Mouse (Mus musculus): ENCODE data around the gene Sh2d6. TPM values are rescaled to one million over a fixed set of nuclear protein-coding genes. Genes with fewer than 3 reads are reported as not detected.

Gene Sh2d6
- polyA plus RNA-seq, 1 experiment from 2014 or later = 0.26 TPM

DNA sequence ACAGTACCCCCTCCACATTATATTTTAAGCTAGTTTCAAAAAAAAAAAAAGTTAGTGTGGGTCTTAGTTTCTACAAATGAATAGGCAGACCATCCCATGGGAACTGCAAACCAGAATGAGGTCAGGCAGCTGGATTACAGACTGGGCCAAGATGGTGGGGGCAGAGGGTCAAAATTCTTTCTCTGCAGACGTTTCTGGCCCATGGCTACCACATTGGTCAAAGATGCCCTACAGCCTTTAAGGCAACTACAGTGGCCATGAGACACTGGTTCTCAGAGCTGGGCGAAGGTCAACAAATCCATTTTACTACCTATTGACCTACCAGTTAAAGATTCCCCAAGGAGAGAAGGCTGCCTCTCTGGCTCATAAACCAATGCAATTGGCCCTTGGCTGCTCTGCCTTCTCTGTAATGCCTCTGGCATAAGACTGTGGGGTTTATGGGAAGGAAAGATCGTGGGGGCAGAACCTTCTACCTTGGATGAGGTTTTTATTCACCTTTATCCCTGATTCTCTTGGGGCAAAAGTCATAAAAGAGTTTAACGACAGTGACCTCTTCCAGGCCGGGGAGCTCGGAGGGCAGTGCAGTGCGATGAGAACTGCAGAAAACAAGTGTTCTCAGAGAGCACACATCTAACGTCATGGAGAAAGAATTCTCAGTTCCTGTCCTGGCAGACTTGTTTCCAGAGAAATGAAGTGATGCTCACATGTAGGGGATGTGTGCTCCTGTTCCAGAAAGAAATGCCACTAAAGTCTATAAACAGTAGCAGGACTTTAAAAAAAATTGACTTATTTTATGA is 55.9 kb downstream of the Sh2d6 start:
- ATAC-seq (no peak), DNase-seq (ENCODE audit: low read depth, low spot score) (no peak)
- H3K27me3 ChIP-seq = no peaks in the 10 kb centered on the region
- in situ Hi-C loops (cut with MboI; ENCODE audit: low pct_unique_long_range_greater_than_20kb) = no loop called here
- CTCF ChIA-PET = interaction anchor here (1.2 kb wide), 1 partner anchor 44 kb away, joined by 3 read pairs; no protein-coding TSS in a partner anchor
- POLR2A ChIA-PET = interaction anchor here (0.6 to 1.5 kb wide), 2 partner anchors 9 to 26 kb away, joined by 3 read pairs; no protein-coding TSS in a partner anchor
- no peak for TF ChIP-seq CTCF (IDR thresholded peaks at IDR 0.05)

Other genes with a start within 250 kb of the Sh2d6 start
- gene Sftpb, start 217.1 kb downstream of the Sh2d6 start, polyA plus RNA-seq (2021) = 0.05 TPM
- 64.7 TPM for gene Usp39, start 176.5 kb downstream of the Sh2d6 start, polyA plus RNA-seq (2021)
- gene 0610030E20Rik, start 174.4 kb downstream of the Sh2d6 start, polyA plus RNA-seq (2021) = 13.8 TPM
- 39.8 TPM for gene Tmem150a, start 166.3 kb downstream of the Sh2d6 start, polyA plus RNA-seq (2021)
- gene Rnf181, start 154.8 kb downstream of the Sh2d6 start, polyA plus RNA-seq (2021) = 98.4 TPM
- gene Vamp5, start 141.2 kb downstream of the Sh2d6 start, polyA plus RNA-seq (2021) = 33.2 TPM
- gene Vamp8, start 131.0 kb downstream of the Sh2d6 start, polyA plus RNA-seq (2021) = 189 TPM
- 36.3 TPM for gene Ggcx, start 107.4 kb downstream of the Sh2d6 start, polyA plus RNA-seq (2021)
- gene Mat2a, start 82.1 kb downstream of the Sh2d6 start, polyA plus RNA-seq (2021) = 181 TPM
- 230 TPM for gene Capg, start 22.7 kb upstream of the Sh2d6 start, polyA plus RNA-seq (2021)
- 22.4 TPM for gene Elmod3, start 76.7 kb upstream of the Sh2d6 start, polyA plus RNA-seq (2021)
- 86.5 TPM for gene Retsat, start 76.8 kb upstream of the Sh2d6 start, polyA plus RNA-seq (2021)
- gene Tgoln1, start 95.3 kb upstream of the Sh2d6 start, polyA plus RNA-seq (2021) = 119 TPM

Measured in Patski (cell line).